Mouse (Mus musculus) embryo, embryonic 11 days (tissue): Measurements from ENCODE around the gene Satb1.

Experiments used
- DNase-seq: peaks from one replicate; pipeline ENCODE4 v3.0.0-alpha.2; 2015

Satb1 gene

DNA sequence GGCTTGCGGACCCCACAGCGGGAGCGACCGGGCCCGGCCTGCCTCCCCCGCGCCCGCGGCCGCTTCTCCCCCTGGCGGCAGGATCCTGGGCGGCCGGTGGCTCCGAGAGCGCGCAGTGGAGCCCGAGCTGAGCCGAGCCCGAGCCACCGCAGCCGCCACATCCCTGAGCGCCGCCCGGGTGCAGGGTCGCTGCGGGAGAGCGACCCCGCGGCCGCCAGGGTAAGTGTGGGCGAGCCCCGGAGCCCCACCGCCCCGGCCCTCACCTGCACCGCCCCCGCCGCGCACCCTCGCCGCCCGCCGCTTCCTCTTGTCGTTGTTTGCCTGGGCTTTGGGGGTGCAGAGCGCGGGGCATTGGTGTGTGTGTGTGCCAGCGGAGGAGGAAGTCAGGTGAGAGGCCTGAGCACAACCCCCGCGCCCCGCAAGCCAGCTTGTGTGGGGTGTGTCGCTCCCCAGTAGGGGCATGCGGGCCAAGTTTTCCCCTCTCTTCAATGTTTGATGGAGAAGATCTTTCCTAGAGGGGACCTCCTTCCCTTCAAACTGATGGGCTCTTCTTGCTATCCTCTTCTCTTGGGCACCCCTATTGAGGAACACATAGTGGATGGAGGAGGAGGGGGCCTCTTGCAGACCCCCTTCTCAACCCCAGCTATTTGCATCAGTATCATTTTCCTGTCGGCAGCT lies at the start of gene Satb1:
Satb1 (minus strand) TSS at position 391 of the 678 bp plus-strand sequence.
- DNase-seq = peak; percentile 85

GRCm38 (mm10) chr17:51882566-51882965 lies 49.5 kb upstream of the Satb1 start:
- no peak for DNase-seq

- DNase-seq = peak; percentile 19
Observed at GRCm38 (mm10) chr17:51880895-51881622, 48.0 kb upstream of the Satb1 start.

GRCm38 (mm10) chr17:51880221-51880620 lies 47.1 kb upstream of the Satb1 start:
- DNase-seq = no peak

- no peak for DNase-seq
Observed at GRCm38 (mm10) chr17:51879736-51880135, 46.6 kb upstream of the Satb1 start.

- DNase-seq = no peak
Observed at GRCm38 (mm10) chr17:51879171-51879570, 46.1 kb upstream of the Satb1 start.

- no peak for DNase-seq
Observed at GRCm38 (mm10) chr17:51876471-51876870, 43.4 kb upstream of the Satb1 start.

DNA sequence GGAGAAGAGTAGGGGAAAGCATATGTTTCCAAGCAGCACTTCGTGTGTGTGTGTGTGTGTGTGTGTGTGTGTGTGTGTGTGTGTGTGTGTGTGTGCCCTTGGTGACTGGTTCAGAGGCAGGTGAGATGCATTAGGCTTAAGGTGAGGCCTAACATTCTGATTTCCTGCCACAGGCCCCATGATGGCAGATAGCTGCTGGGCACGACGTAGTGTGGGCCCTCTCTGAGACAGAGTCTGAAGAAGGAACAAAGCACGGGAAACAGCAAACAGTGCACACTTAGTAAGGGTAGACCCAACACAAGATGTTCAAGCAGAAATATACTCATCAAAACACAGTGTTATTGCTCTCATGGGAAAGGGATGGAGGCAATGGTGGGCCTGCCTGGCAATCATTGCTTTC lies 24.5 kb upstream of the Satb1 start:
- no peak for DNase-seq

- no peak for DNase-seq
Observed at GRCm38 (mm10) chr17:51856332-51856731, 23.2 kb upstream of the Satb1 start.

- no peak for DNase-seq
Observed at GRCm38 (mm10) chr17:51855261-51855660, 22.2 kb upstream of the Satb1 start.

DNA sequence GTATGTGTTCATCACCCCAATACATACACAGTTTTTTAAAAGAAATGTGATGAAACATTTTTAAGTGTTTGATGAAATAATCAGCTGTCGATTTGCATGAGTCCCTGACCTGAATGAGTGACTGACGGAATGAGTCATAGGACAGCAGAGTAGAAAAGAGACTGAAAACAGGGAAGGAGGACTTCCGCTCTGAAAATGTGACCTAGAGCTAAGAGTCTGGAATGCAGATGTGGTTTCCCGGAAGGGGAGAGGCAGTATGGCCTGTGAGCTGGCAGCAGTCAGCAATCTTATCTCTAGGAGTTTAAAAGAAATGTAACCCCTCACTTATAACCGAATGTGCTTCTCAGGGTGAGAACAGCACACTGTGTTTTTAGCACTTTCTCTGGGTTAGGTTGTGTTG lies 20.9 kb upstream of the Satb1 start:
- DNase-seq = no peak

GRCm38 (mm10) chr17:51840596-51840995 lies 7.5 kb upstream of the Satb1 start:
- no peak for DNase-seq

GRCm38 (mm10) chr17:51839484-51839883 lies 6.4 kb upstream of the Satb1 start:
- DNase-seq = no peak

- no peak for DNase-seq
Observed at GRCm38 (mm10) chr17:51836901-51837300, 3.8 kb upstream of the Satb1 start.

DNA sequence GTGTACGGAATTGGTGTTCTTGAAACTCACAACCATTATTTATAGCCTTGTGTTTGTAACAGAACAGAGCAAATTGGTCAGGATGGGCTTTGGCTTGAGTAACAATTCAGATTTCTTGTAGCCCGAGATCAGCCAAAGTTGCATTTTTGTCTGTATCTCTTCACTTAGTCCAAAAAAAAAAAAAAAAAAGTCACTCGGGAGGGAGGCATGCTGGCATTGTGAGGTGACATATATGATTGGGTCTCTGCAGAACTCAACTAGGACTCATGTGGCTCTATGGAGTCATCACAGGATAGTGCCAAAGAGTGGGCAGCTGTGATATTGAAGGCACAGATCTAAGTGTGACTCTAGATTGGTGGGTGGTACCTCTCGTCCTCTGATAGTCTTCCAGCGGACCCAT lies 3.2 kb upstream of the Satb1 start:
- no peak for DNase-seq

DNA sequence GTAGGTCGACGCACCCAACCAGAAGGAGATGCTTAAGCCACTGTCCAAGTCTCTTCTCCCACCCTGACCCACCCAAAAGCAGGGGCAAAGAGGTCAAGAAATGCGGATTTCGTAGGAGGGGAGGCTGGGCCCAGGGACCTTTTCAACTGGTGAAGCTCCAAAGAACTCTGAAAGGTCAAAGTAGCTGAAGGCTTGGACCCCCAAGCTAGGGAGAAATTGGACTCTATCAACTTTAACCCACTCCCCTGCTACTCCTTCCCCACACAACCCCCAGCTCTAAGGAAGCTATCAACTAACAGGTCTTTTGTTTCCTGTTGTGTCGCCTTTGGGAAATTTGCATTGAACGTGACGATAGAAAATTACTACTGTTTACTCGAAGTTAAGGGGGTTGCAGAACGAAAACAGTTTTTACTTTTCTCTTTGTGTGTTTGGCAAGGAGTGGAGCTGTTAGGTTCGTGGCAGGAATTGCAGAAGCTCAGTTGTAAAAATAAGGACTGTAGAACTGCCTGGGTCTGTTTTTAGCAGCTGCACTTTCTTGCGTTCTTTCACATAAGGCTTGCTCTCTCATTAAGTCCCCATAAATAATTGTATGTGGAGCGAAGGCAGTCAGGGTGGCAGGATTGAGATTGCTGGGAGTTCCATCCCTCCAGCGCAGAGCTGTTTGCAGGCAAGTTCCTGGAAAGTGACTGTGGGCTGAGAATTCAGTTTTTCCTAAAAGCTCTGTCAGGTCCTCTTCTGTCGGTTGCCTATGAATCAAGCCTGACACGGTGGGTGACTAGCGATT lies 680 bp upstream of the Satb1 start:
- peak; percentile 19 for DNase-seq

DNA sequence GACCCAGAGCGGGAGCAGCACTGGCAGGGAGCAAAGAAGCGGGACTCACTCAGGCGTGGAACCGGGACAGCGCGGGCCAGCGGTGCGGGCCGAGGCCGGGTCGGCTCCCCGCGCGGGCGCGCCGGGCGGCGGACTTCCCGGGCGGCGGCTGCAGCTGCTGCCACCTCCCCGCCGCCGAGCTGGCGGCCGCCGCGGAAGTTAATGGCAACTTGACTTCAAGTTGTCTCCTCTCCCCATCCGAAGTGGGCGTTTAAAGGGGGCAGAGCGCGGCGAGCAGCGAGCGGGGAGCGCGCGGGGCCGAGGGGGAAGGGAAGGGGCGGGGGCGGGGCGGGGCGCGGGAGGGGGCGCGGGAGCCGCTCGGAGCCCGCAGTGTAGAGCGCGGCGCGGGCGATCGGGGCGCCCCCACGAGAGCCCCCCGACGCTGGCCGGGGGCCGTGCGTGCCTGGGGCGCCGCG lies 642 bp downstream of the Satb1 start:
- no peak for DNase-seq

- peak; percentile 53 for DNase-seq
Observed at GRCm38 (mm10) chr17:51831702-51832420, 1.2 kb downstream of the Satb1 start.

GRCm38 (mm10) chr17:51831121-51831701 lies 1.9 kb downstream of the Satb1 start:
- DNase-seq = peak; percentile 19

DNA sequence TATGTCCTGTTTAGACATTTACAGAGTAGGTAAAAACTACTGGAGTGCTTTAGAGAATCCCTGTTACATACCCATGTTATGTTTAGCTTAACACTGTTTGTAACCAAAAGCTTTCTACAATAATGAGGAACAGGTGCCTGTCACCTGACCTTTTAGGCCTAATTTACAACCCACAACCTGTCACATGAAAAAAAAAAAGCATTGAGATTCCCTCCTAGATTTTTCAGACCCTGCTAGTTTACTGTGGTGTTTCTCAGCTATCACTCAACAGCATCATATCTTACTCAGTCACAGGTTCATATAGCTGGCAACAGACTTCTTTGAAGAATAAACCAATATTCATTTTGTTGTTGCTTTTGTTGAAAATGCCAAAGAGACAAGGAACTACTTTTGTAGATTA lies 3.7 kb downstream of the Satb1 start:
- no peak for DNase-seq

DNA sequence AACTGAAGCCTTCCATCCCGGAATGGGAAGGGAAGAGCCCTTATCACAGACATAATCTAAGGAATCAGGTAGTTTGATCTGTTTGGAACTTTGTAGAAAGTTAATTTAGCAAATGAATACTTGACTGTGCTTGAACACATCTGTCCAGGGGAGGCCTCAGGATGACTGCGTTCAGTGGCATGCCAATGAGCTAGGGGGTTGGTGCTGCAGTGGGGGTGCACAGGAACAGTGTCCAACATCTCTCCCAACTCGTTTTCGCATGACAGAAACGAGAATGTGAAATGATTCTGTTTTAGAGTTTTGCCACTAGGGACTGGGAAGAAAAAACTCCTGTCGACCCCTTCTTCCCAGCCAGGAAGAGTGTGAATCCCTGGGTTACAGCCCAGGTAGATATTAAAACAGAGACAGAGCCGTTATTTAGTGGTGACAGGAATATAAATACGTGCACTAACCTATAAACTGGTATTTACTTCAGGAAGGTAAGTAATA lies 5.1 kb downstream of the Satb1 start:
- DNase-seq = no peak

GRCm38 (mm10) chr17:51826461-51826860 lies 6.6 kb downstream of the Satb1 start:
- DNase-seq = no peak
